Mouse (Mus musculus): ENCODE results near the gene Midn. TPM values are rescaled to one million over a fixed set of nuclear protein-coding genes. Genes with fewer than 3 reads are reported as not detected.
A peak's percentile ranks its signal among the peaks of the same experiment; 100 is the strongest.

Midn gene
- polyA plus RNA-seq, 1 experiment from 2014 or later, result 3.1 TPM

GRCm38 (mm10) chr10:80144864-80145838, 2.9 kb upstream of the Midn start:
- peak overlapping the region; percentile 96; the same call in 1 of the 2 replicates for H3K4me2 ChIP-seq
- H3K27ac ChIP-seq (replicated peaks), result peak overlapping the region; percentile 96
- H3K4me3 ChIP-seq (replicated peaks), result peak overlapping the region; percentile 10; the same call in 1 of the 2 replicates
- H3K27me3 ChIP-seq, result peaks cover 5% of the 10 kb centered on the region; the same call in 1 of the 2 replicates
- peaks cover 38% of the 10 kb centered on the region for H3K36me3 ChIP-seq (replicated peaks)
- 0 out of 2 replicates have a peak overlapping the region, but pooled peaks have one; percentile 1 for H3K9ac ChIP-seq
- no peak for ATAC-seq (ENCODE audit: insufficient read depth)
- H3K4me1 ChIP-seq (replicated peaks), result peaks cover 85% of the 10 kb centered on the region
- H3K9me3 ChIP-seq (replicated peaks), result no peaks in the 10 kb centered on the region
- 72% methylated on average over 20 of the region's 20 CpGs for WGBS (ENCODE audit: insufficient replicate concordance)

GRCm38 (mm10) chr10:80145896-80146295, 2.2 kb upstream of the Midn start:
- Histone ChIP-seq H3K4me3 (replicated peaks) (peak overlapping the region; percentile 10; the same call in 1 of the 2 replicates), H3K9me3 (replicated peaks) (no peaks in the 10 kb centered on the region), H3K27ac (replicated peaks) (peak overlapping the region; percentile 96), H3K36me3 (replicated peaks) (peaks cover 45% of the 10 kb centered on the region), H3K4me1 (replicated peaks) (peaks cover 85% of the 10 kb centered on the region), H3K4me2 (peak overlapping the region; percentile 96), H3K9ac (peak overlapping the region; percentile 87; the same call in 1 of the 2 replicates), H3K27me3 (no peaks in the 10 kb centered on the region)
- WGBS (ENCODE audit: insufficient replicate concordance), result 54% methylated on average over 6 of the region's 6 CpGs
- no peak for ATAC-seq (ENCODE audit: insufficient read depth)

- Histone ChIP-seq H3K4me3 (replicated peaks) (no peak overlapping the region), H3K9me3 (replicated peaks) (no peaks in the 10 kb centered on the region), H3K4me2 (peak overlapping the region; percentile 96), H3K27ac (replicated peaks) (peak overlapping the region; percentile 96), H3K4me1 (replicated peaks) (peaks cover 85% of the 10 kb centered on the region), H3K27me3 (no peaks in the 10 kb centered on the region), H3K36me3 (replicated peaks) (peaks cover 48% of the 10 kb centered on the region), H3K9ac (peak overlapping the region; percentile 87)
- no peak for ATAC-seq (ENCODE audit: insufficient read depth)
- WGBS (ENCODE audit: insufficient replicate concordance), result 71% methylated on average over 4 of the region's 4 CpGs
Observed at GRCm38 (mm10) chr10:80146568-80147011, 1.5 kb upstream of the Midn start.

- peak overlapping the region; percentile 70 for H3K4me3 ChIP-seq (replicated peaks)
- peak overlapping the region; percentile 87 for H3K9ac ChIP-seq
- peaks cover 88% of the 10 kb centered on the region for H3K4me1 ChIP-seq (replicated peaks)
- peak overlapping the region; percentile 96 for H3K4me2 ChIP-seq
- H3K27ac ChIP-seq (replicated peaks), result peak overlapping the region; percentile 96
- ATAC-seq (ENCODE audit: insufficient read depth), result no peak
- H3K27me3 ChIP-seq, result no peaks in the 10 kb centered on the region
- WGBS (ENCODE audit: insufficient replicate concordance), result 34% methylated on average over 5 of the region's 5 CpGs
- no peaks in the 10 kb centered on the region for H3K9me3 ChIP-seq (replicated peaks)
- peaks cover 55% of the 10 kb centered on the region for H3K36me3 ChIP-seq (replicated peaks)
Observed at GRCm38 (mm10) chr10:80147146-80147718, 840 bp upstream of the Midn start.

GRCm38 (mm10) chr10:80148610-80149290, 678 bp downstream of the Midn start:
- under 1% methylated on average over 57 of the region's 57 CpGs for WGBS (ENCODE audit: insufficient replicate concordance)
- Histone ChIP-seq H3K9ac (peak overlapping the region; percentile 87), H3K27ac (replicated peaks) (peak overlapping the region; percentile 96), H3K36me3 (replicated peaks) (peaks cover 63% of the 10 kb centered on the region), H3K4me2 (peak overlapping the region; percentile 96), H3K4me1 (replicated peaks) (peaks cover 88% of the 10 kb centered on the region), H3K4me3 (replicated peaks) (peak overlapping the region; percentile 70), H3K27me3 (no peaks in the 10 kb centered on the region), H3K9me3 (replicated peaks) (no peaks in the 10 kb centered on the region)
- ATAC-seq (ENCODE audit: insufficient read depth), result peak; percentile 62

GRCm38 (mm10) chr10:80149291-80150225, 1.5 kb downstream of the Midn start:
- under 1% methylated on average over 88 of the region's 88 CpGs for WGBS (ENCODE audit: insufficient replicate concordance)

GRCm38 (mm10) chr10:80150226-80151210, 2.4 kb downstream of the Midn start:
- peaks cover 89% of the 10 kb centered on the region for H3K4me1 ChIP-seq (replicated peaks)
- H3K36me3 ChIP-seq (replicated peaks), result peaks cover 63% of the 10 kb centered on the region
- under 1% methylated on average over 71 of the region's 71 CpGs for WGBS (ENCODE audit: insufficient replicate concordance)
- H3K27me3 ChIP-seq, result no peaks in the 10 kb centered on the region
- H3K9ac ChIP-seq, result peak overlapping the region; percentile 87
- no peak for ATAC-seq (ENCODE audit: insufficient read depth)
- peak overlapping the region; percentile 70 for H3K4me3 ChIP-seq (replicated peaks)
- H3K4me2 ChIP-seq, result peak overlapping the region; percentile 96
- H3K9me3 ChIP-seq (replicated peaks), result no peaks in the 10 kb centered on the region
- peak overlapping the region; percentile 96 for H3K27ac ChIP-seq (replicated peaks)

More at GRCm38 (mm10) chr10:80149291-80150225, 1.5 kb downstream of the Midn start:
- peak; percentile 73 for ATAC-seq (ENCODE audit: insufficient read depth)
- Histone ChIP-seq H3K4me3 (replicated peaks) (peak overlapping the region; percentile 70), H3K36me3 (replicated peaks) (peaks cover 63% of the 10 kb centered on the region), H3K4me1 (replicated peaks) (peaks cover 88% of the 10 kb centered on the region), H3K27me3 (no peaks in the 10 kb centered on the region), H3K27ac (replicated peaks) (peak overlapping the region; percentile 96), H3K9me3 (replicated peaks) (no peaks in the 10 kb centered on the region), H3K9ac (peak overlapping the region; percentile 87), H3K4me2 (peak overlapping the region; percentile 96)

- 5% methylated on average over 26 of the region's 26 CpGs for WGBS (ENCODE audit: insufficient replicate concordance)
- Histone ChIP-seq H3K27ac (replicated peaks) (peak overlapping the region; percentile 96), H3K4me2 (peak overlapping the region; percentile 96), H3K9me3 (replicated peaks) (no peaks in the 10 kb centered on the region), H3K4me3 (replicated peaks) (peak overlapping the region; percentile 70), H3K4me1 (replicated peaks) (peaks cover 89% of the 10 kb centered on the region), H3K27me3 (no peaks in the 10 kb centered on the region), H3K36me3 (replicated peaks) (peaks cover 63% of the 10 kb centered on the region), H3K9ac (peak overlapping the region; percentile 87)
- ATAC-seq (ENCODE audit: insufficient read depth), result no peak
Observed at GRCm38 (mm10) chr10:80151211-80152034, 3.4 kb downstream of the Midn start.
